Mouse (Mus musculus): ENCODE measurements around the gene Pcyt1a.

GRCm38 (mm10) chr16:32389841-32390240 is 40.9 kb upstream of the Pcyt1a start:
- no peak for TF ChIP-seq POLR2A (IDR thresholded peaks at IDR 0.05; ENCODE audit: borderline replicate concordance, control insufficient read depth, low read depth, low read length)
- no peak for TF ChIP-seq CTCF (IDR thresholded peaks at IDR 0.05; ENCODE audit: control insufficient read depth, insufficient read depth, low read length)

All from bone marrow, adult 2 months (tissue).